Mouse (Mus musculus) olfactory bulb, adult 2 months (tissue): ENCODE results near the gene Sirt6.

Experiments used
- CTCF ChIP-seq: fragments of 200-500 bp; IDR thresholded peaks from 2 replicates; pipeline ENCODE4 v1.5.1; 2012; ENCODE audit warnings: low read depth, mild to moderate bottlenecking, low read length, moderate library complexity; ENCODE audit not compliant: insufficient read depth
- POLR2A ChIP-seq: fragments of 200-500 bp; IDR thresholded peaks from 2 replicates; pipeline ENCODE4 v1.6.1; 2012; ENCODE audit warnings: mild to moderate bottlenecking, low read depth, low read length, moderate library complexity; ENCODE audit not compliant: insufficient read depth

GRCm38 (mm10) chr10:81596611-81597010 lies 31.0 kb downstream of the Sirt6 start:
- no peak for TF ChIP-seq CTCF
- TF ChIP-seq POLR2A, result no peak
